Mouse (Mus musculus): Measurements from ENCODE around the gene Mamld1. TPM values are rescaled to one million over a fixed set of nuclear protein-coding genes. Genes with fewer than 3 reads are reported as not detected.

Gene Mamld1
- polyA plus RNA-seq, 1 experiment from 2014 or later: 0.27 TPM

- Histone ChIP-seq H3K4me2 (ENCODE audit: low read depth, low read length) (no peak overlapping the region), H3K36me3 (replicated peaks; ENCODE audit: insufficient read depth, low read length) (no peaks in the 10 kb centered on the region), H3K27me3 (ENCODE audit: insufficient read depth, low read length) (no peaks in the 10 kb centered on the region), H3K4me3 (ENCODE audit: low read depth, low read length) (no peak overlapping the region), H3K27ac (ENCODE audit: low read depth) (no peak overlapping the region), H3K9me3 (ENCODE audit: low read length) (no peaks in the 10 kb centered on the region), H3K4me1 (ENCODE audit: insufficient read depth) (no peaks in the 10 kb centered on the region), H3K9ac (replicated peaks) (no peak overlapping the region)
- ATAC-seq (no peak), DNase-seq (no peak)
- 63% methylated on average over 3 of the region's 3 CpGs for WGBS (ENCODE audit: insufficient replicate concordance)
- TF ChIP-seq EP300 (IDR thresholded peaks at IDR 0.05; ENCODE audit: low read depth) (no peak), CTCF (IDR thresholded peaks at IDR 0.05; ENCODE audit: low read depth) (no peak)
Measured at GRCm38 (mm10) chrX:71088080-71088414, 38.0 kb downstream of the Mamld1 start.

GRCm38 (mm10) chrX:71105820-71106219 lies 55.8 kb downstream of the Mamld1 start:
- no peak overlapping the region for H3K4me2 ChIP-seq (ENCODE audit: low read depth, low read length)
- H3K27me3 ChIP-seq (ENCODE audit: insufficient read depth, low read length): no peaks in the 10 kb centered on the region
- ATAC-seq (no peak), DNase-seq (no peak)
- H3K4me3 ChIP-seq (ENCODE audit: low read depth, low read length): no peak overlapping the region
- H3K9me3 ChIP-seq (ENCODE audit: low read length): no peaks in the 10 kb centered on the region
- H3K36me3 ChIP-seq (replicated peaks; ENCODE audit: insufficient read depth, low read length): no peaks in the 10 kb centered on the region
- H3K27ac ChIP-seq (ENCODE audit: low read depth): no peak overlapping the region
- TF ChIP-seq EP300 (IDR thresholded peaks at IDR 0.05; ENCODE audit: low read depth) (no peak), CTCF (IDR thresholded peaks at IDR 0.05; ENCODE audit: low read depth) (no peak)
- H3K4me1 ChIP-seq (ENCODE audit: insufficient read depth): no peaks in the 10 kb centered on the region
- H3K9ac ChIP-seq (replicated peaks): no peak overlapping the region

- 63% methylated on average over 4 of the region's 4 CpGs for WGBS (ENCODE audit: insufficient replicate concordance)
Measured at GRCm38 (mm10) chrX:71106392-71106791, 56.3 kb downstream of the Mamld1 start.

GRCm38 (mm10) chrX:71108056-71108735 lies 58.1 kb downstream of the Mamld1 start:
- 66% methylated on average over 4 of the region's 4 CpGs for WGBS (ENCODE audit: insufficient replicate concordance)
- no peak overlapping the region for H3K4me3 ChIP-seq (ENCODE audit: low read depth, low read length)
- no peaks in the 10 kb centered on the region for H3K4me1 ChIP-seq (ENCODE audit: insufficient read depth)
- TF ChIP-seq CTCF (IDR thresholded peaks at IDR 0.05; ENCODE audit: low read depth): no peak
- no peak for TF ChIP-seq EP300 (IDR thresholded peaks at IDR 0.05; ENCODE audit: low read depth)
- DNase-seq (no peak), ATAC-seq (no peak)
- no peaks in the 10 kb centered on the region for H3K36me3 ChIP-seq (replicated peaks; ENCODE audit: insufficient read depth, low read length)
- no peak overlapping the region for H3K27ac ChIP-seq (ENCODE audit: low read depth)
- H3K9me3 ChIP-seq (ENCODE audit: low read length): no peaks in the 10 kb centered on the region
- no peak overlapping the region for H3K9ac ChIP-seq (replicated peaks)
- H3K4me2 ChIP-seq (ENCODE audit: low read depth, low read length): no peak overlapping the region
- H3K27me3 ChIP-seq (ENCODE audit: insufficient read depth, low read length): no peaks in the 10 kb centered on the region

More at GRCm38 (mm10) chrX:71106392-71106791, 56.3 kb downstream of the Mamld1 start:
- H3K9ac ChIP-seq (replicated peaks): no peak overlapping the region
- H3K4me1 ChIP-seq (ENCODE audit: insufficient read depth): no peaks in the 10 kb centered on the region
- ATAC-seq (no peak), DNase-seq (no peak)
- no peak overlapping the region for H3K27ac ChIP-seq (ENCODE audit: low read depth)
- no peaks in the 10 kb centered on the region for H3K27me3 ChIP-seq (ENCODE audit: insufficient read depth, low read length)
- no peak overlapping the region for H3K4me3 ChIP-seq (ENCODE audit: low read depth, low read length)
- no peaks in the 10 kb centered on the region for H3K36me3 ChIP-seq (replicated peaks; ENCODE audit: insufficient read depth, low read length)
- no peaks in the 10 kb centered on the region for H3K9me3 ChIP-seq (ENCODE audit: low read length)
- TF ChIP-seq EP300 (IDR thresholded peaks at IDR 0.05; ENCODE audit: low read depth): no peak
- TF ChIP-seq CTCF (IDR thresholded peaks at IDR 0.05; ENCODE audit: low read depth): no peak
- no peak overlapping the region for H3K4me2 ChIP-seq (ENCODE audit: low read depth, low read length)

- H3K4me3 ChIP-seq (ENCODE audit: low read depth, low read length): no peak overlapping the region
- no peaks in the 10 kb centered on the region for H3K36me3 ChIP-seq (replicated peaks; ENCODE audit: insufficient read depth, low read length)
- no peak overlapping the region for H3K27ac ChIP-seq (ENCODE audit: low read depth)
- TF ChIP-seq CTCF (IDR thresholded peaks at IDR 0.05; ENCODE audit: low read depth): no peak
- no peak for TF ChIP-seq EP300 (IDR thresholded peaks at IDR 0.05; ENCODE audit: low read depth)
- 52% methylated on average over 2 of the region's 2 CpGs for WGBS (ENCODE audit: insufficient replicate concordance)
- no peak overlapping the region for H3K4me2 ChIP-seq (ENCODE audit: low read depth, low read length)
- H3K9ac ChIP-seq (replicated peaks): no peak overlapping the region
- DNase-seq: no peak
- no peaks in the 10 kb centered on the region for H3K4me1 ChIP-seq (ENCODE audit: insufficient read depth)
- no peaks in the 10 kb centered on the region for H3K27me3 ChIP-seq (ENCODE audit: insufficient read depth, low read length)
- H3K9me3 ChIP-seq (ENCODE audit: low read length): no peaks in the 10 kb centered on the region
- no peak for ATAC-seq
Measured at GRCm38 (mm10) chrX:71110333-71110732, 60.3 kb downstream of the Mamld1 start.

GRCm38 (mm10) chrX:71122359-71123293 lies 72.6 kb downstream of the Mamld1 start:
- 66% methylated on average over 4 of the region's 4 CpGs for WGBS (ENCODE audit: insufficient replicate concordance)
- H3K27ac ChIP-seq (ENCODE audit: low read depth): no peak overlapping the region
- H3K27me3 ChIP-seq (ENCODE audit: insufficient read depth, low read length): no peaks in the 10 kb centered on the region
- H3K9me3 ChIP-seq (ENCODE audit: low read length): no peaks in the 10 kb centered on the region
- no peaks in the 10 kb centered on the region for H3K4me1 ChIP-seq (ENCODE audit: insufficient read depth)
- DNase-seq (no peak), ATAC-seq (no peak)
- no peak overlapping the region for H3K4me3 ChIP-seq (ENCODE audit: low read depth, low read length)
- no peaks in the 10 kb centered on the region for H3K36me3 ChIP-seq (replicated peaks; ENCODE audit: insufficient read depth, low read length)
- TF ChIP-seq EP300 (IDR thresholded peaks at IDR 0.05; ENCODE audit: low read depth) (no peak), CTCF (IDR thresholded peaks at IDR 0.05; ENCODE audit: low read depth) (no peak)
- no peak overlapping the region for H3K4me2 ChIP-seq (ENCODE audit: low read depth, low read length)
- no peak overlapping the region for H3K9ac ChIP-seq (replicated peaks)
